Mouse (Mus musculus) hindbrain, embryonic 14.5 days (tissue): Measurements from ENCODE around the gene Gch1. TPM values are rescaled to one million over a fixed set of nuclear protein-coding genes. Genes with fewer than 3 reads are reported as not detected.
A peak's percentile ranks its signal among the peaks of the same experiment; 100 is the strongest.

ENCODE experiments used
- ATAC-seq: fragments of 200-750 bp; cut with Nextera tagmentation; 2 replicates; pipeline ENCODE4 v1.8.0; 2017; ENCODE audit warnings: moderate number of reproducible peaks, mild to moderate bottlenecking, moderate TSS enrichment, moderate library complexity; ENCODE audit not compliant: low FRiP score
- DNase-seq: peaks from one replicate; pipeline ENCODE4 v3.0.0-alpha.2; 2015; ENCODE audit warnings: low spot score
- H3K27ac ChIP-seq: fragments of 300-500 bp; sonication (generic); 2 replicates; pipeline ENCODE4 v1.5.1; 2014; ENCODE audit warnings: mild to moderate bottlenecking, moderate library complexity
- H3K27me3 ChIP-seq: fragments of 300-500 bp; sonication (generic); 2 replicates; pipeline ENCODE4 v1.6.1; 2014; ENCODE audit warnings: mild to moderate bottlenecking, low read length, mixed read lengths; ENCODE audit not compliant: control insufficient read depth, insufficient read depth
- H3K36me3 ChIP-seq: fragments of 300-500 bp; sonication (generic); replicated peaks from 2 replicates; pipeline ENCODE4 v1.6.1; 2014; ENCODE audit not compliant: control insufficient read depth, insufficient read depth
- H3K4me1 ChIP-seq: fragments of 300-500 bp; sonication (generic); replicated peaks from 2 replicates; pipeline ENCODE4 v1.6.1; 2014; ENCODE audit warnings: antibody characterized with exemption, low read length, mixed read lengths; ENCODE audit not compliant: control insufficient read depth, insufficient read depth
- H3K4me2 ChIP-seq: fragments of 300-500 bp; sonication (generic); replicated peaks from 2 replicates; pipeline ENCODE4 v1.6.1; 2014; ENCODE audit warnings: mild to moderate bottlenecking, moderate library complexity
- H3K4me3 ChIP-seq: fragments of 300-500 bp; sonication (generic); replicated peaks from 2 replicates; pipeline ENCODE4 v1.5.1; 2014; ENCODE audit warnings: mild to moderate bottlenecking, low read length
- H3K9ac ChIP-seq: fragments of 300-500 bp; sonication (generic); 2 replicates; pipeline ENCODE4 v1.6.1; 2014
- H3K9me3 ChIP-seq: fragments of 300-500 bp; sonication (generic); 2 replicates; pipeline ENCODE4 v1.6.1; 2016; ENCODE audit warnings: low read length; ENCODE audit not compliant: control insufficient read depth
- WGBS: fragments of 180-500 bp; shearing (Covaris S2); extraction: QIAGEN DNeasy Blood & Tissue Kit; methylation state at CpG from one replicate; pipeline ENCODE4 v1.1.7; 2014; 5-methylcytosine and 5-hydroxymethylcytosine counted together
- polyA plus RNA-seq: library from polyadenylated mRNA; unstranded; fragments of >200 nt; fragmentation: Nextera tagmentation; extraction: Ambion mirVana; gene quantifications from 2 replicates; pipeline ENCODE4 v1.2.1, GENCODE M21; 2014

Gch1 gene
- polyA plus RNA-seq, 1 experiment from 2014 or later, result 5.2 TPM

- peaks cover 29% of the 10 kb centered on the region for H3K27me3 ChIP-seq
- H3K36me3 ChIP-seq, result no peaks in the 10 kb centered on the region
- H3K4me1 ChIP-seq, result 0 out of 2 replicates have a peak, but pooled peaks cover 7% of the 10 kb centered on the region
- H3K4me3 ChIP-seq, result no peak overlapping the region
- DNase-seq (no peak), ATAC-seq (no peak)
- no peak overlapping the region for H3K9ac ChIP-seq
- H3K4me2 ChIP-seq, result no peak overlapping the region
- H3K27ac ChIP-seq, result no peak overlapping the region
- no peaks in the 10 kb centered on the region for H3K9me3 ChIP-seq
- WGBS, result 79% methylated on average over 4 of the region's 4 CpGs
Measured at GRCm38 (mm10) chr14:47190626-47191025, 1.4 kb upstream of the Gch1 start.

GRCm38 (mm10) chr14:47189635-47189955 is 382 bp upstream of the Gch1 start:
- Histone ChIP-seq H3K27me3 (peaks cover 29% of the 10 kb centered on the region), H3K9ac (peak overlapping the region; percentile 67; the same call in 1 of the 2 replicates), H3K27ac (no peak overlapping the region), H3K9me3 (no peaks in the 10 kb centered on the region), H3K4me1 (0 out of 2 replicates have a peak, but pooled peaks cover 7% of the 10 kb centered on the region), H3K4me3 (peak overlapping the region; percentile 78), H3K36me3 (no peaks in the 10 kb centered on the region), H3K4me2 (peak overlapping the region; percentile 100)
- 19% methylated on average over 8 of the region's 8 CpGs for WGBS
- DNase-seq (no peak), ATAC-seq (peak; percentile 38; the same call in 1 of the 2 replicates)

- ATAC-seq, result peak; percentile 54
Measured at GRCm38 (mm10) chr14:47188475-47188847, 752 bp downstream of the Gch1 start.

GRCm38 (mm10) chr14:47187666-47188360 is 1.4 kb downstream of the Gch1 start:
- H3K27me3 ChIP-seq, result peaks cover 29% of the 10 kb centered on the region
- H3K9me3 ChIP-seq, result no peaks in the 10 kb centered on the region
- 33% methylated on average over 12 of the region's 12 CpGs for WGBS
- H3K9ac ChIP-seq, result no peak overlapping the region
- no peak overlapping the region for H3K27ac ChIP-seq
- H3K36me3 ChIP-seq, result no peaks in the 10 kb centered on the region
- DNase-seq (no peak), ATAC-seq (no peak)
- H3K4me2 ChIP-seq, result peak overlapping the region; percentile 100; the same call in 1 of the 2 replicates
- no peak overlapping the region for H3K4me3 ChIP-seq
- 0 out of 2 replicates have a peak, but pooled peaks cover 7% of the 10 kb centered on the region for H3K4me1 ChIP-seq

More at GRCm38 (mm10) chr14:47188475-47188847, 752 bp downstream of the Gch1 start:
- 2% methylated on average over 16 of the region's 16 CpGs for WGBS
- H3K4me3 ChIP-seq, result peak overlapping the region; percentile 78
- peak overlapping the region; percentile 67 for H3K9ac ChIP-seq
- no peaks in the 10 kb centered on the region for H3K9me3 ChIP-seq
- peak overlapping the region; percentile 100 for H3K4me2 ChIP-seq
- no peak for DNase-seq
- peaks cover 29% of the 10 kb centered on the region for H3K27me3 ChIP-seq
- 0 out of 2 replicates have a peak, but pooled peaks cover 7% of the 10 kb centered on the region for H3K4me1 ChIP-seq
- H3K27ac ChIP-seq, result no peak overlapping the region
- H3K36me3 ChIP-seq, result no peaks in the 10 kb centered on the region

- Histone ChIP-seq H3K4me1 (0 out of 2 replicates have a peak, but pooled peaks cover 7% of the 10 kb centered on the region), H3K27me3 (peaks cover 29% of the 10 kb centered on the region), H3K4me3 (no peak overlapping the region), H3K9me3 (no peaks in the 10 kb centered on the region), H3K27ac (no peak overlapping the region), H3K36me3 (no peaks in the 10 kb centered on the region), H3K9ac (no peak overlapping the region), H3K4me2 (no peak overlapping the region; the same call in 1 of the 2 replicates)
- DNase-seq, result no peak
- no peak for ATAC-seq
- 9% methylated on average over 1 of the region's 1 CpGs for WGBS
Measured at GRCm38 (mm10) chr14:47187261-47187660, 2.0 kb downstream of the Gch1 start.

GRCm38 (mm10) chr14:47186561-47186960 is 2.7 kb downstream of the Gch1 start:
- Histone ChIP-seq H3K27ac (no peak overlapping the region), H3K36me3 (no peaks in the 10 kb centered on the region), H3K9me3 (no peaks in the 10 kb centered on the region), H3K4me2 (no peak overlapping the region), H3K27me3 (peaks cover 29% of the 10 kb centered on the region), H3K4me1 (0 out of 2 replicates have a peak, but pooled peaks cover 7% of the 10 kb centered on the region), H3K4me3 (no peak overlapping the region), H3K9ac (no peak overlapping the region)
- 88% methylated on average over 2 of the region's 2 CpGs for WGBS
- no peak for ATAC-seq
- DNase-seq, result no peak

GRCm38 (mm10) chr14:47181497-47182290 is 7.5 kb downstream of the Gch1 start:
- 54% methylated on average over 11 of the region's 11 CpGs for WGBS
- peak; percentile 37; the same call in 1 of the 2 replicates for ATAC-seq
- H3K27ac ChIP-seq, result no peak overlapping the region

GRCm38 (mm10) chr14:47178851-47179250 is 10.4 kb downstream of the Gch1 start:
- WGBS, result 92% methylated on average over 5 of the region's 5 CpGs
- H3K27me3 ChIP-seq, result no peaks in the 10 kb centered on the region
- H3K36me3 ChIP-seq, result no peaks in the 10 kb centered on the region
- no peak for DNase-seq
- H3K27ac ChIP-seq, result no peak overlapping the region
- H3K9me3 ChIP-seq, result no peaks in the 10 kb centered on the region
- H3K9ac ChIP-seq, result no peak overlapping the region
- no peak overlapping the region for H3K4me3 ChIP-seq
- no peaks in the 10 kb centered on the region for H3K4me1 ChIP-seq
- ATAC-seq, result no peak
- no peak overlapping the region for H3K4me2 ChIP-seq

More at GRCm38 (mm10) chr14:47181497-47182290, 7.5 kb downstream of the Gch1 start:
- Histone ChIP-seq H3K36me3 (no peaks in the 10 kb centered on the region), H3K4me1 (no peaks in the 10 kb centered on the region), H3K27me3 (0 out of 2 replicates have a peak, but pooled peaks cover 9% of the 10 kb centered on the region), H3K9ac (no peak overlapping the region), H3K9me3 (no peaks in the 10 kb centered on the region), H3K4me3 (no peak overlapping the region), H3K4me2 (no peak overlapping the region)
- DNase-seq, result peak; percentile 77

- DNase-seq, result no peak
- WGBS, result 60% methylated on average over 13 of the region's 13 CpGs
- Histone ChIP-seq H3K4me3 (no peak overlapping the region), H3K36me3 (no peaks in the 10 kb centered on the region), H3K27ac (no peak overlapping the region), H3K9me3 (no peaks in the 10 kb centered on the region), H3K4me1 (no peaks in the 10 kb centered on the region), H3K4me2 (no peak overlapping the region), H3K9ac (no peak overlapping the region), H3K27me3 (no peaks in the 10 kb centered on the region)
- 0 out of 2 replicates have a peak, but pooled peaks have one; percentile 34 for ATAC-seq
Measured at GRCm38 (mm10) chr14:47177846-47178414, 11.3 kb downstream of the Gch1 start.
